Mouse (Mus musculus) brain, embryonic 14.5 days (tissue): ENCODE results near the gene Tff1. TPM values are rescaled to one million over a fixed set of nuclear protein-coding genes. Genes with fewer than 3 reads are reported as not detected.

Source experiments
- DNase-seq: peaks from one replicate; pipeline ENCODE4 v3.0.0-alpha.2; 2011; ENCODE audit warnings: low read depth
- CTCF ChIP-seq: fragments of 200-500 bp; IDR thresholded peaks from 2 replicates; pipeline ENCODE4 v1.5.1; 2012; ENCODE audit warnings: inconsistent platforms, mild to moderate bottlenecking, moderate library complexity, borderline replicate concordance; ENCODE audit not compliant: insufficient read depth, insufficient read length; ENCODE audit errors: extremely low read depth
- POLR2A ChIP-seq: fragments of 200-500 bp; IDR thresholded peaks from 2 replicates; pipeline ENCODE4 v1.6.1; 2012; ENCODE audit warnings: mild to moderate bottlenecking, inconsistent platforms, borderline replicate concordance; ENCODE audit not compliant: poor library complexity, insufficient read depth, insufficient read length, severe bottlenecking; ENCODE audit errors: extremely low read depth
- polyA plus RNA-seq: library from polyadenylated mRNA; depleted of rRNA; stranded (reverse); fragments of >200 nt; gene quantifications from 2 replicates; pipeline ENCODE4 v1.2.3, GENCODE M21; 2012

Tff1 gene
- polyA plus RNA-seq, 1 experiment, result not detected

GRCm38 (mm10) chr17:31152512-31152911, 12.6 kb downstream of the Tff1 start:
- TF ChIP-seq POLR2A (no peak), CTCF (no peak)
- DNase-seq, result no peak

GRCm38 (mm10) chr17:31145998-31146397, 19.1 kb downstream of the Tff1 start:
- no peak for DNase-seq
- TF ChIP-seq POLR2A (no peak), CTCF (no peak)

- TF ChIP-seq POLR2A (no peak), CTCF (no peak)
- DNase-seq, result peak; percentile 47
These were observed 20.7 kb downstream of the Tff1 start, which contains the start of gene Tff2 for GRCm38 (mm10) chr17:31144040-31145037. TSS of gene Tff2 (minus strand) at chr17:31144282.

GRCm38 (mm10) chr17:31142116-31142515, 23.0 kb downstream of the Tff1 start:
- DNase-seq, result no peak
- no peak for TF ChIP-seq POLR2A

- peak; percentile 81 for DNase-seq
- TF ChIP-seq CTCF, result peak; percentile 83
- TF ChIP-seq POLR2A, result no peak
These were observed 26.7 kb downstream of the Tff1 start for GRCm38 (mm10) chr17:31138398-31138797.

- TF ChIP-seq POLR2A (no peak), CTCF (no peak)
- DNase-seq, result no peak
These were observed 28.3 kb downstream of the Tff1 start for GRCm38 (mm10) chr17:31136821-31137220.

GRCm38 (mm10) chr17:31136291-31136690, 28.8 kb downstream of the Tff1 start:
- DNase-seq, result no peak
- TF ChIP-seq POLR2A (no peak), CTCF (no peak)

- TF ChIP-seq POLR2A, result no peak
- TF ChIP-seq CTCF, result no peak
- no peak for DNase-seq
These were observed 30.2 kb downstream of the Tff1 start for GRCm38 (mm10) chr17:31134913-31135312.

- no peak for DNase-seq
- no peak for TF ChIP-seq CTCF
- TF ChIP-seq POLR2A, result no peak
These were observed 31.3 kb downstream of the Tff1 start for GRCm38 (mm10) chr17:31133776-31134175.

GRCm38 (mm10) chr17:31131269-31131821, 33.7 kb downstream of the Tff1 start:
- TF ChIP-seq POLR2A (no peak), CTCF (no peak)
- no peak for DNase-seq

GRCm38 (mm10) chr17:31129452-31129851, 35.6 kb downstream of the Tff1 start, which contains the start of gene Tff3:
TSS of gene Tff3 (minus strand) at chr17:31129646.
- no peak for DNase-seq
- TF ChIP-seq POLR2A, result no peak
- no peak for TF ChIP-seq CTCF
